In genomic region chr7:43512519-43512918, GRCm38 (mm10) we compare ENCODE assay signal across 23 mouse cellular contexts. TPM values are rescaled to one million over a fixed set of nuclear protein-coding genes. Genes with fewer than 3 reads are reported as not detected.
"Had no signal": no experiment of that assay in that cellular context is flagged by ENCODE, and none has a peak within 500 bp of the region (broad histone marks: within the 10 kb centered on the region; RNA-seq: fewer than 3 reads in every experiment).

No protein-coding gene starts in this region.

- H3K4me1 ChIP-seq: neural tube, embryonic 12.5 days; neural tube, embryonic 13.5 days; neural tube, embryonic 15.5 days; stomach, embryonic 15.5 days had no signal

- H3K36me3 ChIP-seq: neural tube, embryonic 12.5 days; neural tube, embryonic 13.5 days; neural tube, embryonic 15.5 days; stomach, embryonic 15.5 days had no signal

- H3K9ac ChIP-seq: neural tube, embryonic 12.5 days; neural tube, embryonic 13.5 days; neural tube, embryonic 15.5 days; stomach, embryonic 15.5 days had no signal

- H3K4me3 ChIP-seq: neural tube, embryonic 12.5 days; neural tube, embryonic 13.5 days; neural tube, embryonic 15.5 days; stomach, embryonic 15.5 days had no signal

- DNase-seq: retina, postnatal 1 day; right cerebral cortex, adult 18-20 months; right cerebral cortex, postnatal 14 days; right cerebral cortex, postnatal 25 days; right cerebral cortex, postnatal 4 days; spleen, adult 18-20 months; thymus, adult 18-20 months; thymus, adult 2 months; thymus, postnatal 14 days; thymus, postnatal 25 days; thymus, postnatal 36 days; thymus, postnatal 4 days had no signal

- H3K4me2 ChIP-seq: neural tube, embryonic 12.5 days; neural tube, embryonic 13.5 days; neural tube, embryonic 15.5 days; stomach, embryonic 15.5 days had no signal

- H3K27ac ChIP-seq: neural tube, embryonic 12.5 days; neural tube, embryonic 13.5 days; neural tube, embryonic 15.5 days; stomach, embryonic 15.5 days; stomach, postnatal 0 days had no signal

- H3K27me3 ChIP-seq: neural tube, embryonic 12.5 days; neural tube, embryonic 13.5 days; neural tube, embryonic 15.5 days had no signal

- H3K9me3 ChIP-seq: neural tube, embryonic 12.5 days; neural tube, embryonic 13.5 days; neural tube, embryonic 15.5 days; stomach, embryonic 15.5 days had no signal

RNA-seq across cellular contexts. Expression of gene 4931406B18Rik, which starts 6.8 kb away (rescaled TPM):
- polyA plus RNA-seq: neural tube, embryonic 12.5 days; neural tube, embryonic 13.5 days; neural tube, embryonic 15.5 days; small intestine, adult 2 months; spleen, adult 2 months; stomach, embryonic 14.5 days; stomach, embryonic 15.5 days; stomach, embryonic 16.5 days; stomach, postnatal 0 days; thymus, postnatal 0 days; urinary bladder, adult 2 months had no signal

RNA-seq across cellular contexts. Expression of gene Iglon5, which starts 22.6 kb away (rescaled TPM):
- polyA plus RNA-seq: thymus, postnatal 0 days had no signal
